Mouse (Mus musculus): ENCODE measurements around the gene Pih1d1. TPM values are rescaled to one million over a fixed set of nuclear protein-coding genes. Genes with fewer than 3 reads are reported as not detected.

The Pih1d1 gene
- polyA plus RNA-seq, 1 experiment: 48.7 TPM

DNA sequence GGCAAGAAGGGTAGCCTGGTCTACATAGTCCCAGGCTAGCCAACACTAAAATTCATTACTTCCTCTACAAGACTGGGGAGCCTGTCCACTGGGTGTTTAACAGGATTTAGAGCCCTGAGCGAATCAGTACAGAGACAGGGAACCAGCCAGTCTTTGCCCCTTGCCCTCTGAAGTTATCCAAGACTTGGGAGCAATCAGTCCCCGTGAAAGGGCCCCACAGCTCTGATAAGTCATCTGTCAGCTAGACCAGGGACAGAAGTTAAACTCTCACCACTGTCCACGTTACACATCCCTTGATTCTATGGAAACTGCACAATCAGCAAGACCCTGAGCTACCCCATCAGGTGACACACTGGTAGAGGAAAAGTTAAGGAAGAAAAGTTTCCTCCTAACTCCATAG lies 41.6 kb upstream of the Pih1d1 start:
- no peak overlapping the region for H3K27ac ChIP-seq (ENCODE audit: insufficient read depth, low read length)
- DNase-seq (ENCODE audit: low read depth in 1 of 2, low spot score in 2 of 2): no peak

DNA sequence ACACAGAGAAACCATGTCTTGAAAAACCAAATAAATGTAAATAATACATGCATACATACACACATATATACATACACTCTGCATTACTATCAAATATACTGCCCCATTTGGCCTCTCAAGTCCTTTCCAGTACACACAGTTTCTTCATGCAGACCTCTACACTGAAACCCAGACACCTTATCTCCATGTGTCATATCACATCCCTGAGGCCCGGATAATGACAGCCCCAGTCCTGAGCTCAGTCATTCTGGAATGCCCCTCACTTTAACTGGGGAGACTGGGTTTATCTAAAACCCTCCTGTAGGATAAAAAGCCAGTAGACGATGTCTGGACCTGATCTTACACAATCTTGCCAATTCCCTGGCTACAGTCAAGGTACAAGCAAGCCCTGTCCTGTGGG lies 40.6 kb upstream of the Pih1d1 start:
- TF ChIP-seq CTCF (IDR thresholded peaks at IDR 0.05; ENCODE audit: extremely low read depth, insufficient read depth, insufficient read length, insufficient replicate concordance) (no peak), POLR2A (IDR thresholded peaks at IDR 0.05; ENCODE audit: low read depth, low read length) (no peak)
- WGBS: 77% methylated on average over 2 of the region's 2 CpGs
- Histone ChIP-seq H3K4me3 (ENCODE audit: extremely low read depth, insufficient read depth, insufficient read length) (no peak overlapping the region), H3K36me3 (ENCODE audit: control insufficient read depth, insufficient read depth, low read length) (0 out of 2 replicates have a peak, but pooled peaks cover 2% of the 10 kb centered on the region), H3K27me3 (ENCODE audit: control insufficient read depth, insufficient read depth, low read length) (no peaks in the 10 kb centered on the region), H3K27ac (ENCODE audit: insufficient read depth, low read length) (no peak overlapping the region), H3K4me1 (ENCODE audit: control insufficient read depth, insufficient read depth, insufficient read length) (peaks cover 7% of the 10 kb centered on the region; the same call in 1 of the 2 replicates)
- no peak for DNase-seq (ENCODE audit: low read depth in 1 of 2, low spot score in 2 of 2)

More for the DNA sequence above, 41.6 kb upstream of the Pih1d1 start:
- Histone ChIP-seq H3K4me1 (ENCODE audit: control insufficient read depth, insufficient read depth, insufficient read length) (peaks cover 2% of the 10 kb centered on the region; the same call in 1 of the 2 replicates), H3K36me3 (ENCODE audit: control insufficient read depth, insufficient read depth, low read length) (0 out of 2 replicates have a peak, but pooled peaks cover 2% of the 10 kb centered on the region), H3K4me3 (ENCODE audit: extremely low read depth, insufficient read depth, insufficient read length) (no peak overlapping the region), H3K27me3 (ENCODE audit: control insufficient read depth, insufficient read depth, low read length) (no peaks in the 10 kb centered on the region)
- TF ChIP-seq POLR2A (IDR thresholded peaks at IDR 0.05; ENCODE audit: low read depth, low read length): no peak
- no peak for TF ChIP-seq CTCF (IDR thresholded peaks at IDR 0.05; ENCODE audit: extremely low read depth, insufficient read depth, insufficient read length, insufficient replicate concordance)
- WGBS: 85% methylated on average over 3 of the region's 3 CpGs

DNA sequence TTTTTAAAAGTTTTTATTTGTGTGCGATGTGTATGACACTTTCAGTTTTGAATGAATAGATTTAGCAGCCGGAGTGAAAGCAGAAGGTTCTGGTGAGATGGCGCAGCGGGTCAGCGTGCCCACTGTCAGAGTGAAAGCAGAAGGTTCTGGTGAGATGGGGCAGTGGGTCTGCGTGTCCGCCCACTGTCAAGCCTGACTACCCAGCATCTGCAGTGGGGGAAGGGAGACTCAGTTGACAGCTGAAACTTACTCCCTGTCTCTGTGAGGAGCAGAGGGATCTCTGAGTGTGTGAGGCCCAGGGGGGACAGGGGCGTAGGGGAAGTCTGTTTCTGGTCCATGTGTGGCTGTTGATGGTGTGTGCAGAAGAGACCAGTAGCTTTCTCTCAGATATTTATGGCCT lies 36.5 kb upstream of the Pih1d1 start:
- Histone ChIP-seq H3K27me3 (ENCODE audit: control insufficient read depth, insufficient read depth, low read length) (no peaks in the 10 kb centered on the region), H3K36me3 (ENCODE audit: control insufficient read depth, insufficient read depth, low read length) (peaks cover 9% of the 10 kb centered on the region), H3K4me3 (ENCODE audit: extremely low read depth, insufficient read depth, insufficient read length) (peak overlapping the region; percentile 8; the same call in 1 of the 2 replicates), H3K27ac (ENCODE audit: insufficient read depth, low read length) (peak overlapping the region; percentile 69), H3K4me1 (ENCODE audit: control insufficient read depth, insufficient read depth, insufficient read length) (peaks cover 28% of the 10 kb centered on the region; the same call in 1 of the 2 replicates)
- DNase-seq (ENCODE audit: low read depth in 1 of 2, low spot score in 2 of 2): peak in 1 of 2 experiments; percentile 53
- WGBS: 32% methylated on average over 8 of the region's 8 CpGs
- TF ChIP-seq CTCF (IDR thresholded peaks at IDR 0.05; ENCODE audit: extremely low read depth, insufficient read depth, insufficient read length, insufficient replicate concordance) (no peak), POLR2A (IDR thresholded peaks at IDR 0.05; ENCODE audit: low read depth, low read length) (no peak)

DNA sequence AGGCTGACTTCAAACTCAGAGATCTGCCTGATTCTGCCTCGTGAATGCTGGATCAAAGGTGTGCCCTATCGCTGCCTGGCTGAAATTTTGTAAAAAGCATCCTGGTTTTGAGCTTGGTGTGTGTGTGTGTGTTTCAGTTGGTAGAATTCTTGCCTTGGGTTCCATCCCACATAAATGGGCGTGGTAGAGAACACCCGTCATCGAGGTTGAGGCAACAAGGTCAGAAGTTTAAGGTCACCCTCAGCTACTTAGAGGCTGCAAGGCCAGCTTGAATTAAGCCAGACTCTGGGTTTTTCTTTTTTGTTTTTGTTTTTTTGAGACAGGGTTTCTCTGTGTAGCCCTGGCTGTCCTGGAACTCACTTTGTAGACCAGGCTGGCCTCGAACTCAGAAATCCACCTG lies 35.8 kb upstream of the Pih1d1 start:
- 78% methylated on average over 6 of the region's 6 CpGs for WGBS
- H3K27ac ChIP-seq (ENCODE audit: insufficient read depth, low read length): peak overlapping the region; percentile 69
- H3K27me3 ChIP-seq (ENCODE audit: control insufficient read depth, insufficient read depth, low read length): no peaks in the 10 kb centered on the region
- no peak overlapping the region for H3K4me3 ChIP-seq (ENCODE audit: extremely low read depth, insufficient read depth, insufficient read length)
- peaks cover 15% of the 10 kb centered on the region for H3K36me3 ChIP-seq (ENCODE audit: control insufficient read depth, insufficient read depth, low read length)
- H3K4me1 ChIP-seq (ENCODE audit: control insufficient read depth, insufficient read depth, insufficient read length): peaks cover 28% of the 10 kb centered on the region; the same call in 1 of the 2 replicates
- no peak for DNase-seq (ENCODE audit: low read depth in 1 of 2, low spot score in 2 of 2)
- TF ChIP-seq POLR2A (IDR thresholded peaks at IDR 0.05; ENCODE audit: low read depth, low read length) (no peak), CTCF (IDR thresholded peaks at IDR 0.05; ENCODE audit: extremely low read depth, insufficient read depth, insufficient read length, insufficient replicate concordance) (no peak)

DNA sequence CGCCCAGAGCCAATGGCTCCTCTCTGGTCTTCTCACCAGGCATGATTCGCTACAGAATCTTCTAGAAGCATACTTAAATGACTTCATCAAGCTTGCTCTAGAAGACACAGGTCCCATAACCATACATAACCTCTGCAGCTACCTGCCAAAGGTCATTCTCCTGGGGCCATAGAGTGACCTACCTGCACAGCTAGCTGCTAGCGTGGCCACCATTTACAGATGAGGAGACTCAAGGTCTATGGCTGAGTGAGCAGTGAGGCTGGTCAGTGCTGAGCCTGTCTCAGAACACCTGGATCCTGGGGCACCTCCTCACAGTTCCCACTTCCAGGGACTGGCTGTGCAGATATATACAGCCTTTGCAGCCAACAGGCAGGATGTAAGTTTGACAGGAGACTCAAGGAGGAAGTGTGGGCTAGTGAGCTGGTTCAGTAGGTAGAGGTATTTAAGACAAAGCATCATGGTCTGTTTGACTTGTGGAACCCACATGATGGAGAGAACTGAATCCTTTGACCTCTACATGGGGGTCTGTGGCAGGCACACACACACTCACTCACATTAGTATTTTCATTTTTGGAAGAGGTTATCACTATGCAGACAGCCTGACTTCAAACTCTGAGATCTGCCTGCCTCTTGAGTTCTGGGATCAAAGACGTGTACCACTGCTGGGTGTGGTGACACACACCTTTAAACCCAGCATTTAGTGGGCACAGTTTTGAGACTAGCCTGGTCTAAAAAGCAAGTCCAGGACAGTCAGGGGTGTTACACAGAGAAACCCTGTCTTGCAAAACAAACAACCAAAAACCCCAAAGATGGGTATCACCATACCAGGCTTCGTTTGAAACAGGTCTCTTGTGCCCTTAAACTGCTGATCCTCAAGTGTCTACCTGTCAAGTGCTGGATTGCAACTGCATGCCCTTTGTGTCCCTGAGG lies 34.1 kb upstream of the Pih1d1 start:
- H3K4me1 ChIP-seq (ENCODE audit: control insufficient read depth, insufficient read depth, insufficient read length): peaks cover 26% of the 10 kb centered on the region; the same call in 1 of the 2 replicates
- TF ChIP-seq POLR2A (IDR thresholded peaks at IDR 0.05; ENCODE audit: low read depth, low read length): peak; percentile 3; the same call in 1 of the 2 replicates
- no peak for TF ChIP-seq CTCF (IDR thresholded peaks at IDR 0.05; ENCODE audit: extremely low read depth, insufficient read depth, insufficient read length, insufficient replicate concordance)
- no peak for DNase-seq (ENCODE audit: low read depth in 1 of 2, low spot score in 2 of 2)
- no peaks in the 10 kb centered on the region for H3K27me3 ChIP-seq (ENCODE audit: control insufficient read depth, insufficient read depth, low read length)
- H3K4me3 ChIP-seq (ENCODE audit: extremely low read depth, insufficient read depth, insufficient read length): peak overlapping the region; percentile 45
- WGBS: 66% methylated on average over 5 of the region's 5 CpGs
- H3K27ac ChIP-seq (ENCODE audit: insufficient read depth, low read length): peak overlapping the region; percentile 96
- peaks cover 16% of the 10 kb centered on the region for H3K36me3 ChIP-seq (ENCODE audit: control insufficient read depth, insufficient read depth, low read length)

DNA sequence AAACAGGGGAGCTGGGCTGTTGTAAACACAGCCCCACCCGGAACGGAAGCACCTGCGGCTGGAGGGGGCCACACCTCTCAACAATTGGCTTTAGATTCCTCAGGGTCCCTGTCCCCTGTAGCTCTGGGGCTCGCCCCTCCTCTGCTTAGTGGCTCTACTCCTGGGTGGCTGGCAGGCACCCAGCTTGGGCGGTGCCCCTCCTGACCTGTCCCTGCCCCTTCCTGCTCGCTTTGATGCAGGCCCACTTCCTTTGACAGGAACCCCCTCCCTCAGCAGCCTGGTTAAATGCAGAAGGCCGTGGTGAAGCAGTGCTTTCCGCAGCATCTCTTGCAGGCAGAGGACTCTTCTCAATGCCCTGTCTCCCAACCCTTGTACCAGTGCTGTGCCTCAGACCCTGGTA lies 32.7 kb upstream of the Pih1d1 start:
- peak; percentile 99 for TF ChIP-seq POLR2A (IDR thresholded peaks at IDR 0.05; ENCODE audit: low read depth, low read length)
- no peak for TF ChIP-seq CTCF (IDR thresholded peaks at IDR 0.05; ENCODE audit: extremely low read depth, insufficient read depth, insufficient read length, insufficient replicate concordance)
- peak overlapping the region; percentile 57 for H3K4me3 ChIP-seq (ENCODE audit: extremely low read depth, insufficient read depth, insufficient read length)
- WGBS: 7% methylated on average over 8 of the region's 8 CpGs
- H3K36me3 ChIP-seq (ENCODE audit: control insufficient read depth, insufficient read depth, low read length): peaks cover 26% of the 10 kb centered on the region
- no peaks in the 10 kb centered on the region for H3K27me3 ChIP-seq (ENCODE audit: control insufficient read depth, insufficient read depth, low read length)
- peaks cover 28% of the 10 kb centered on the region; the same call in 1 of the 2 replicates for H3K4me1 ChIP-seq (ENCODE audit: control insufficient read depth, insufficient read depth, insufficient read length)
- peak; percentile 71 to 91 for DNase-seq (ENCODE audit: low read depth in 1 of 2, low spot score in 2 of 2)
- H3K27ac ChIP-seq (ENCODE audit: insufficient read depth, low read length): peak overlapping the region; percentile 96
